Mouse (Mus musculus) myocyte (in vitro differentiated cells): ENCODE results near the gene Ndst4.

Source experiments
- CEBPB ChIP-seq: IDR thresholded peaks from 2 replicates; pipeline ENCODE4 v1.6.1; 2011; ENCODE audit warnings: mild to moderate bottlenecking, moderate library complexity; ENCODE audit not compliant: poor library complexity, insufficient read depth, severe bottlenecking
- E2F4 ChIP-seq: IDR thresholded peaks from one replicate; pipeline ENCODE4 v1.6.1; 2011; ENCODE audit warnings: mild to moderate bottlenecking, control low read depth, moderate library complexity; ENCODE audit not compliant: insufficient read depth
- MAX ChIP-seq: IDR thresholded peaks from one replicate; pipeline ENCODE4 v1.6.1; 2011; ENCODE audit warnings: low read depth, mild to moderate bottlenecking, control low read depth
- MYOG ChIP-seq, 3 experiments: IDR thresholded peaks; one replicate each; pipeline ENCODE4 v1.6.1; 2011; ENCODE audit warnings: control low read depth in 2 of 3, low read depth in 2 of 3, mild to moderate bottlenecking in 2 of 3; ENCODE audit not compliant: insufficient read length in 2 of 3, control insufficient read depth in 1 of 3, insufficient read depth in 1 of 3
- POLR2A ChIP-seq: IDR thresholded peaks from one replicate; pipeline ENCODE4 v1.6.1; 2011; ENCODE audit warnings: low read depth, mild to moderate bottlenecking, control low read depth, moderate library complexity; ENCODE audit not compliant: insufficient read length
- POLR2AphosphoS2 ChIP-seq: IDR thresholded peaks from one replicate; pipeline ENCODE4 v1.6.1; 2011; ENCODE audit warnings: low read depth, control low read depth; ENCODE audit not compliant: insufficient read length
- REST ChIP-seq: IDR thresholded peaks from one replicate; pipeline ENCODE4 v1.6.1; 2011; ENCODE audit warnings: mild to moderate bottlenecking, control low read depth, moderate library complexity; ENCODE audit not compliant: insufficient read depth, insufficient read length
- SRF ChIP-seq: IDR thresholded peaks from one replicate; pipeline ENCODE4 v1.6.1; 2011; ENCODE audit warnings: low read depth; ENCODE audit not compliant: control insufficient read depth, insufficient read length
- USF1 ChIP-seq: IDR thresholded peaks from one replicate; pipeline ENCODE4 v1.6.1; 2011; ENCODE audit warnings: low read depth, mild to moderate bottlenecking, control low read depth, moderate library complexity

- TF ChIP-seq POLR2A (no peak), MAX (no peak), E2F4 (no peak), MYOG (IDR thresholded peaks at IDR 0.05; ENCODE audit: control insufficient read depth in 1 of 3, insufficient read depth in 1 of 3, insufficient read length in 2 of 3, low read depth in 2 of 3) (no peak), POLR2AphosphoS2 (no peak), USF1 (no peak), REST (no peak), CEBPB (no peak), SRF (no peak)
These were observed 279.8 kb downstream of the Ndst4 start for GRCm38 (mm10) chr3:125683460-125684230.
